Mouse (Mus musculus): Measurements from ENCODE around the gene Terf2ip.

The Terf2ip gene

DNA sequence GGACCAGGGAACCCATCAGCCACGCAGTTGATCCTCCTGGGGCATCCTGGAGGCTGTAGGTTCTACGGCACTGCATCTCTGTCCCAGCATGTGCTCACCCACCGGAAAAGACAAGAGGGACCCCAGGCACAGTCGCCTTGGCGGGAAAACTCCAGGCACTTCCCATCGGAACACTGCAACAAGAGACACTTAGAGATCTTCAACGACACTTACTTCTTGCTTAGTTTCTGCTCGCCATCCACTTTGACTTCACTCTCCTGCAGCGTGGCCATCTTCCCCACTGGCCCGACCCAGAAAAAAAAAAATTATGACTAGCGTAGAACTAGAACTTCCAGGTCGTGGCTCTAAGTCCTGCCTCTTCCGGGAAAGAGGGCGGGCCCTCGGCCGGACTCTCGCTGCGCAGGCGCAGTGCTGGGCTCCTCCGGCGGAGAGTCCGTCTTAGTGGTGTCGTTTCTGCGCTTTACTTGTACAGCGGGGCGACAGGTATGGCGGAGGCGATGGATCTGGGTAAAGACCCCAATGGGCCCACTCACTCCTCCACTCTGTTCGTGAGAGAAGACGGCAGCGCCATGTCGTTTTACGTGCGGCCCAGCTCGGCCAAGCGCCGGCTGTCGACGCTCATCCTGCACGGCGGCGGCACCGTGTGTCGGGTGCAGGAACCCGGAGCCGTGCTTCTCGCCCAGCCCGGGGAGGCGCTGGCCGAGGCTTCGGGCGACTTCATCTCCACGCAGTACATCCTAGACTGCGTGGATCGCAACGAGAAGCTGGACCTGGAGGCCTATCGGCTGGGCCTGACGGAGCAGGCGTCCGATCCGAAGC lies at the start of gene Terf2ip, which contains the start of gene Kars:
Gene Terf2ip, plus strand, starts transcription at position 402 of the 819 bp plus-strand sequence.
Gene Kars, minus strand, starts transcription at position 327 of the 819 bp plus-strand sequence.
- in situ Hi-C loops (cut with MboI, MseI) = no loop called here

DNA sequence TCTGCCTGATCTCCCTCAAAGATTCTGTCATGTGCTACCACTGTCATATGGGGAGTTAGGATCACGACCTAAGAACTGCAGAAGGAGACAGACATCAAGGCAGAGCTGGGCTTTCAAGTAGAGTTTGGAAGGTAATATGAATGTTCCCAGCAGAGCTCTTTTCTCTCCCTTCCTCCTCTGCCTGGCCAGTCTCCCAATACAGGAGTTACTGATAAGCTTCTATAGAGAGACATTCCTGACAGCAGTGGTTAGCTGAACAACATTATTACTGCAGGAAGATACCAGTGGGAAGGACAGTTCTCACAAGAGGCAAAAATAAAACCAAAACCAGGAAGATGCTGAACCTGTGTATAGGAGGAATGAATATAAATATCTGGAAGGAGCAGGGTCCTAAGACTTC lies 48.6 kb upstream of the Terf2ip start:
- in situ Hi-C loops (cut with MboI, MseI) = no loop called here

DNA sequence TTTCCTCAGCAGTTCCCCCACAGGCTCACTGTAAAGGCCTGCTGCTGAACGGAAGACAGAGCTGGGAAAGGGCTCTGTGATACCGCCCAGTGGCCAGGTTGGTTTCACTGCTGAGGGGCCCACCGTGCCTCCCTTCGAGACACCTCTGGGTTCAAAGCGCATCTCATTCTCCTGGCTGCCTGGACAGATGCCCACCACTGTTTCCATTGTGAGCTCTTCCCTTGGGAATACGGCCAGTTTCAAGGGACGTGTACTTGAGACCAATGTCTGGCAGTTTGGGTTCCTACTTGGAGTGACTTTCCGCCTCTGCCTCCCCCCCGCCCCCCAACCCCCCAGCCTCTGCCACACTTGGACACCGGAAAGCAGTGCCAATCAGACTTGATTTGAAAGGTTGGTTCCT lies 48.1 kb upstream of the Terf2ip start:
- in situ Hi-C loops (cut with MboI, MseI) = no loop called here

DNA sequence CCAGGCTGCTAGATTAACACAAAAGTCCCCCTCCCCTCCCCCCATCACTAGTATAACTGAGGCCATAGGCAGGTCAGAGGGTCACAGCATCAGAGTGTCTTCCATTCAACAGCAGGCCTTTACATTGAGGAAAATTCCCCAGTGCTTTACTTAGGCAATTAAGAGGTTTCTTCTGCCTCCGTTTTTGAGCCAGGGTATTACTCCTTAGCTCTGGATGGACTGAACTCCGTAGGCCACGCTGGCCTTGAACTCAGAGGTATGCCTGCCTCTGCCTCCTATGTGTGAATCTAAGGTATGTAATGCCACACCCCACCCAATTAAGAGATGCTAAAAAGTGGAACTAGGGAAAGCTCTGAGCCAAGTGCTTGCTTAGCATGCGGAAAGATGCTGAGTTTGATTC lies 47.7 kb upstream of the Terf2ip start:
- in situ Hi-C loops (cut with MboI, MseI) = no loop called here

DNA sequence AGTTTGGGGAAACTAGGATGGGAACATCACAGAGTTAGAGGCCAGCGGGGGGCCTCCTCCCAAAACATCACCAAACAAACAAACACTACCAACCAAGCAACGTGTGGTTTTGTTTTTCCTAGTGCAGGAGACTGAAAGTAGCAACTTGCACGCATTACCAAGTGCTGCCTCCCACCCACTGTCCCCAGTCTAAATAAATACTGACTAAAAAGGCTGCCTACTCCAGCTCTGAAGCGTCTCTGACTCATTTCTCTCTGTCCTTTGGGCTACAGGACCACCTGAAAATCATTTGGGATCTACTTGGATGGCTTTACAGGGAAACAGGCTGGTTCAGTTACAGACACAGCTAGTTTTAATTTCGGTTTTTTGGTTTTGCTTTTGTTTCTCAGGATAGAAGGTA lies 46.8 kb upstream of the Terf2ip start:
- in situ Hi-C loops (cut with MboI, MseI) = no loop called here

DNA sequence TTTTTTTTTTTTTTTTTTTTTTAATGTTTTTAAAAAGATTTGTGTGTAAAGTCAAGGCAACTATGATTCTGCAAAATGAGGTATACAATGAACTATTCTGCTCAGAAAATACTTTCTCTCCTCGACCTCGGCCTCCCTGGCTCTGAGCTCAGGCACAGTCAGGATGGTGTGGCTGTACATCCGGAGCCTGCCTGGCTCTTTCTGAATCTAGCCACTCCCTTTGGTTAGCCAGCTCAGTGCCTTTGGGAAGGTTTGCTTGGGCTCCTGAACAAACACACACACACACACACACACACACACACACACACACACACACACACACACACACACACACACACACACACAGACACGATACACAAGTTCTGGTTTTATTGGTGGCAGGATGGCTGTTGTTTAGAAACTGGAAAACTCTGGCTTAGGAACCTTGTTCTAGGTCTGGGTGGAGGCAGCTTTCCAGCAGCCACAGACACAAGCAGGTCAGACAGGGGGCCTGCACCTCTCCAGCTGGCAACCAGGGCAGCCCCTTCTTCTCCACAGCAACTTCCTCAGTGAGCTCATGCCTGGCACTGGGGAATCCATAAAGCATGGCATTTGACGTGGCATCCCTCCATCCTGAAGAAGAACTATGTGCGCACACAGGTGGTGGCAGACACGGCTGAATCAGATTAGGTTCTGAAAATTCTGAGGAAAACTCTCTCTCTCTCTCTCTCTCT lies 46.2 kb upstream of the Terf2ip start:
- in situ Hi-C loops (cut with MboI, MseI) = no loop called here

DNA sequence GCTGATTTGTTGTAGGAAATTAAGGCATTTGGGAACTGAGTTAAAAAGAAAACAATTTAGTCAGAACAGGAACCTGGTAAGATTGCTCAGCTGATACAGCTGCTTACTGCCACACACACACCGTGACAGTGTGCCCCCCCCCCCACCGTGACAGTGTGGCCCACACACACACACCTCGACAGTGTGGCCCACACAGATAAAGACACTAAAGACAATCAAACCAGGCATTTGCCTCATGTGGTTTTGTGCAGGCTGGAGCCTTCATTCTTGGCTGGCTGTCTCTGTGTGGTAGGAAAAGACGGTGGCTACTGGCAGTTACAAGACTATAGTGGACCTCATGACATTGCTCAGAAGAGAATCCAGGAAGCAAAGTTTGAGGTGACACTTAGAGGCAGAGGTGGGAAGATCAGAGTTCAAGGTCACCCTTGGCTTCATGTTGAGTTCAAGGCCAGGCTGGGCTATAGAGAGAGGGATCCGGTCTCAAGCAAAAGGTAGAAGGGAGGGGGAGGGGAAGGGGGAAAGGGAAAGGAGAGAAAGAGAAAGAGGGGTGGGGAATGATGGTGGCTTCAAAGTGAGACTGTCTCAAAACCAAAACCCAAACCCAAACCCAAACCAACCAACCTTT lies 43.8 kb upstream of the Terf2ip start:
- in situ Hi-C loops (cut with MboI, MseI) = no loop called here

DNA sequence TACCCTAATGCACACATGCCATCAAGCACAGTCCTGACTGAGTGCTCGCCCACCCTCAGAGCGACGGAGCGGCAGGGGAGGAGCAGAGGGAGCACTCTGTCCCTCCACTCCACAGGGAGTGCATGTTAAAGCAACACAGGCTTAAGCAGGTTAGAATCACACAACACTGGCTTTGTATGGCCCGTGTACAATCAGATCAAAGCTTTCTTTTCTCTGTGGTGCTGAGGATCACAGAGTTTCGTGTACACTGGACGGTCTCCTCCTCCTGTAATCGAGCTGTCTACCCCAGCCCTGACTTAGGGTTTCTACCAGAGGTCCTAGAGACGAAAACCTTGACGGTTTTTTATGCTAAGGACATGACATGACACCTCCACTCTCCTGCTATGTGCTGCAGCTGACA lies 42.7 kb upstream of the Terf2ip start:
- in situ Hi-C loops (cut with MboI, MseI) = no loop called here

GRCm38 (mm10) chr8:111968991-111969390 lies 42.2 kb upstream of the Terf2ip start:
- in situ Hi-C loops (cut with MboI, MseI) = no loop called here

- in situ Hi-C loops (cut with MboI, MseI) = no loop called here
These were observed 37.1 kb upstream of the Terf2ip start for GRCm38 (mm10) chr8:111974138-111974537.

GRCm38 (mm10) chr8:111975706-111976105 lies 35.5 kb upstream of the Terf2ip start:
- in situ Hi-C loops (cut with MboI, MseI) = no loop called here

DNA sequence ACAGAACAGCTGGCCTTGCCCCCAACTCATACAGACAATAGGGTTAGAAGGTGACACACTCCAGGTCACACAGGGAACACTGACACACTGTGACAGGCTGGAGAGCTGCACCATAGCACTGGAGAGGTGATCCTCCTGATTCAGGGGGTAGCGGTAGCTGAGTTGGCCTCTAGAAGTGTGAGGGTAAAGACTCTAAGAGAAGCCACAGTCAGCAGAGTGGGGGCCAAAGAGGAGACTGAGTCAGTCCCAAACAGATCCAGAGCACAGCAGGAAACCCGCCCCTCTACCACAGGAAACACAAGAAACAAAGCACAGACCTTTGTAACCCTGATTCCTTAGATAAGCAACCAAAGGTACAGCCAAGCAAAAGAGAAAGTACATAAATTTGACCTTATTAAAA lies 34.9 kb upstream of the Terf2ip start:
- in situ Hi-C loops (cut with MboI, MseI) = no loop called here

GRCm38 (mm10) chr8:111978147-111978546 lies 33.1 kb upstream of the Terf2ip start:
- in situ Hi-C loops (cut with MboI, MseI) = no loop called here

GRCm38 (mm10) chr8:111982116-111982515 lies 29.1 kb upstream of the Terf2ip start:
- in situ Hi-C loops (cut with MboI, MseI) = no loop called here

DNA sequence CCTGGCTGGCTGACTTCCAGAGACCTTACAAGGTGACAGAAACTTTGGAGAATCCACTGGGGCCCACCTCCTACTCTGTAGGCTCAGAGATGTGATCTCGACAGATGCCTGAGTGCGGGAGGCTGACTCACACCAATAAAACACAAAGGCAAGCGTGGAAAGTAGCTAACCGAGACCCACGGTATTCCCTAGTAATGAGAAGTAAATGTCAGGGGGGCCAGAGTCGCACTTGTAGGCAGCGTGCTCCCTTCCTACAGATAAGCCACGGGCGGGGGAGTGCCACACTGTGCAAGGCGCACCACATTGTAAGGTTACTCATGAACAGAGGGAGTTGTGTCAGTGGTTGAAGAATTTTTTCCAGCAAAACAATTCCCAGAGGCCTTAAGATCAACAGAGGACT lies 26.7 kb upstream of the Terf2ip start:
- in situ Hi-C loops (cut with MboI, MseI) = no loop called here

- in situ Hi-C loops (cut with MboI, MseI) = loop anchor here (5.0 kb wide), 1 partner anchor 48 kb away; the partner anchor contains the start of gene Gabarapl2
These were observed 21.3 kb upstream of the Terf2ip start for GRCm38 (mm10) chr8:111989911-111990310.

DNA sequence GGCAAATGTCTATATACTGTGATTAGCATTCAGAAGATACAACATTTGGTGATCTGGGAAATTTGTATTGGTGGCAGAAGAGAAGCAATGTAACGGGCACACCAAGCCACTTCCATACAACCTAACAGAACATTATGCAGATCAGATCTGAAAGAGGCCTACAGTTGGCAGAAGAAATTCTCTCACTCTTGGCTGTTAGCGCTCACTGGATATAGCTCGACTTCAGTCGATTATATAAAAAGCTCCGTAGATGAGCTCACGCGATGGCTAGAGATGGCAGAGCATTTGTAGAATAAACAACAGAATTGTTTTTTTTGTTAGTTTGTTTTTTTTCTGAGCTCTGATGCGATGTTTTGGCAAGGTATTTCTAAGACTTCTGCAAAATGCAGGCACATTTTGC lies 19.9 kb upstream of the Terf2ip start:
- in situ Hi-C loops (cut with MboI, MseI) = loop anchor here (5.0 kb wide), 1 partner anchor 49 kb away; the partner anchor contains the start of gene Gabarapl2

DNA sequence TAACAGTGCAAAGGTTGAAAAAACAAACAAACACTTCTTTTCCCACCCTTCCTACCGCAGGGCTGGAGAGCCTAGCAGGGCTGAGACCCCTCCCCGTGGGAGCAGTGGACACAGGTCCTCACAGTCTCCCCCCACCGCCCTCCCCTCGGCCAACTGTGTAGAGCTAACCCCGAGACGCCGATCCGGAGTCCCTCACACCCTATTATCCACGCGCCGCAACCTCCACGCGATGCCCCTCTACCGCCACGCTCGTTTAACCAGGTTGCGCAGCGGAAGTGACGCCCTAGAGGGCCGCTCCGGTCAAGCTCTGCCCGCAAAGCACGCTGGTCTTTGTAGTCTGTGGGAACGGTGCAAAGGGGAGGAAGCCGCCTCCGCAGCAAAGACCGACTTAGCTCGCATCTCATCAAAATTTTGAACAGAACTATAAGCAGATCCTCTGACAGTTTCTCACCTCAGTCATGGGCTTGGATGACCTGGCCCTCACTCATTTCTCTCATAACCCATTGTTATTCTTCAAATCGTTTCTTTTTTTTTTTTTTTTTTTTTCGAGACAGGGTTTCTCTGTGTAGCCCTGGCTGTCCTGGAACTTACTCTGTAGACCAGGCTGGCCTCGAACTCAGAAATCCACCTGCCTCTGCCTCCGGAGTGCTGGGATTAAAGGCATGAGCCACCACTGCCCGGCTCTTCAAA lies 19.0 kb upstream of the Terf2ip start, which contains the start of gene Adat1:
Gene Adat1, minus strand, starts transcription at position 290 of the 690 bp plus-strand sequence.
- in situ Hi-C loops (cut with MboI, MseI) = loop anchor here (5.0 kb wide), 1 partner anchor 50 kb away; the partner anchor contains the start of gene Gabarapl2

GRCm38 (mm10) chr8:111992703-111993039 lies 18.5 kb upstream of the Terf2ip start:
- in situ Hi-C loops (cut with MboI, MseI) = loop anchor here (5.0 kb wide), 1 partner anchor 50 kb away; the partner anchor contains the start of gene Gabarapl2

DNA sequence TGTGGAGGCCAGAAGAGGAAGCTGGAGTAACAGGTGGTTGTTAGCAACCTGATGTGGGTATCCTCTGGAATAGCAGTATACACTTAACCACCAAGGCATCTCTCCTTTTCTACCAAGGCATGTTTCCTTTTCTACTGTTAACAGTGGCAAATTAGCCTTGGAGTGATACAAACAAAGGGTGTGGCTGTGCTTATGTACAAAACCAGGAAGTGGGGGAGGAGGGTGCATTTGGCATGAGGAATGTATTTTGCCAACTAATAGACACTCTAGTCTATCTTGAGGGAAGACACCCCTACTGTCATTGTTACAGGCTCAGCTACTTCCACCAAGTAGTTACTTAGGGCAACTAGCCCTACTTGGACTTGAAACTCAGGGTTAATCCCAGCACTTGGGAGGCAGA lies 6.4 kb upstream of the Terf2ip start:
- in situ Hi-C loops (cut with MboI, MseI) = loop anchor here (10.0 kb wide), 1 partner anchor 1180 kb away; no protein-coding TSS in a partner anchor

GRCm38 (mm10) chr8:112005601-112006000 lies 5.6 kb upstream of the Terf2ip start:
- in situ Hi-C loops (cut with MboI, MseI) = loop anchor here (10.0 kb wide), 1 partner anchor 1181 kb away; no protein-coding TSS in a partner anchor

Data from T-helper 1 cell (primary cell).